Mouse (Mus musculus) liver, adult 10 weeks (tissue): Measurements from ENCODE around the gene Klhl18. TPM values are rescaled to one million over a fixed set of nuclear protein-coding genes. Genes with fewer than 3 reads are reported as not detected.

Experiments used
- polyA plus RNA-seq: library from polyadenylated mRNA; stranded (reverse); fragments of 350-450 nt; fragmentation: Illumina TruSeq; extraction: RNeasy Lipid Tissue Mini Kit (QIAGEN cat#74804); gene quantifications from one replicate; pipeline ENCODE4 v1.2.3, GENCODE M21; 2014; ENCODE audit warnings: low read depth, low replicate concordance

Gene Klhl18
- polyA plus RNA-seq: 1.9 TPM

GRCm38 (mm10) chr9:110476124-110477091, at the start of gene Klhl18, which contains the start of gene Kif9:
Gene Klhl18, minus strand, starts transcription at chr9:110476694.
Gene Kif9, plus strand, starts transcription at chr9:110476958.

GRCm38 (mm10) chr9:110419511-110420112, 56.9 kb downstream of the Klhl18 start, which contains the start of gene Ngp:
Gene Ngp, plus strand, starts transcription at chr9:110419747.

DNA sequence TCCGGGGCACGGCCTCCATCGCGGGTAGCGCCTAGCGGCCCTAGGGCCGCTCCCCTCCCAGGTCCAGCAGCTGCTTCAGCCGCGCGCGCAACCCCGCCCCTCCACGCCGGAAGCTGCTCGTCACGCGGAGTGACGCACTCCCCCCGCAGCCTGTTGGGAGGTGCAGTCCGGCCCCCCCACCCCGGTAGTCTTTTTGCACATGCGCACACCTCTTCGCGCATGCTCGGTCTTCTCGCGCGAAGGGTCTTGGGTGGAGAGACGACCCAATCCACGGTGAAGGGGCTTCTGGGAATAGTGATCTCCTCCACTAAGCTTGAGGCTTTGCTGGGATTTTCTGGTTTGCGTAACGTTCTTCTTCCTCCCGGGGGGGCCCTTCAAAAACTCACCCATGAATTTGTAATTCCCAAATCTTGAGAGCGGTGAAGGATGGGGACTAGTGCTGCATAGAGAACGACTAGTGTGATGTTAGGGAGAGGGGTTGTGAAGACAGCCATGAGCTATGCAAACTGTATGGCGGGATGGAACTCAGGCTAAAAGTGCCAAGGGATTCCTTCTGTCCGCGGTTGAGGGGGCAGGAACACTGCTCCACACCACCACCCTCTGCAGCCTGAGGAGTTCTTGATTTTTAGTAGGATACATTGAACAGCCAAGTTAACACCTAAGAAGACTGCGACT, 68.3 kb downstream of the Klhl18 start, which contains the start of gene Ptpn23:
TSS of gene Ptpn23 (minus strand) at position 115 of the 675 bp plus-strand sequence.

Other genes starting within 250 kb of the Klhl18 start
- gene Cspg5, start 232.9 kb downstream of the Klhl18 start, polyA plus RNA-seq: 0.16 TPM
- 1.2 TPM for gene Elp6, start 171.5 kb downstream of the Klhl18 start, polyA plus RNA-seq
- gene Scap, start 143.4 kb downstream of the Klhl18 start, polyA plus RNA-seq: 4.2 TPM
- gene Ptpn23, start 68.5 kb downstream of the Klhl18 start, polyA plus RNA-seq: 0.32 TPM
- gene Ngp, start 56.9 kb downstream of the Klhl18 start, polyA plus RNA-seq: not detected
- 0.45 TPM for gene Kif9, start 264 bp upstream of the Klhl18 start, polyA plus RNA-seq
- gene Setd2, start 55.9 kb upstream of the Klhl18 start, polyA plus RNA-seq: 26.6 TPM
- gene Nradd, start 147.8 kb upstream of the Klhl18 start, polyA plus RNA-seq: not detected
- gene Nbeal2, start 177.5 kb upstream of the Klhl18 start, polyA plus RNA-seq: 1.2 TPM
- 1.9 TPM for gene Ccdc12, start 179.8 kb upstream of the Klhl18 start, polyA plus RNA-seq